Mouse (Mus musculus) CD4-positive, CD25-positive, alpha-beta regulatory T cell, adult 4 months (primary cell): ENCODE results near the gene Gm4871. TPM values are rescaled to one million over a fixed set of nuclear protein-coding genes. Genes with fewer than 3 reads are reported as not detected.
"Not testable (repeated sequence)": the region's sequence is repeated elsewhere in the genome, so short reads cannot be mapped to it uniquely, and the experiment has no call there.

Experiments
- ATAC-seq: one replicate; pipeline ENCODE4 v1.8.0; 2017
- polyA plus RNA-seq, 2 experiments: library from polyadenylated mRNA; unstranded; fragments of 100-300 nt; shearing (Covaris generic); gene quantifications; one replicate each; pipeline ENCODE4 v1.2.1; 2017

Gene Gm4871
- not detected for polyA plus RNA-seq

DNA sequence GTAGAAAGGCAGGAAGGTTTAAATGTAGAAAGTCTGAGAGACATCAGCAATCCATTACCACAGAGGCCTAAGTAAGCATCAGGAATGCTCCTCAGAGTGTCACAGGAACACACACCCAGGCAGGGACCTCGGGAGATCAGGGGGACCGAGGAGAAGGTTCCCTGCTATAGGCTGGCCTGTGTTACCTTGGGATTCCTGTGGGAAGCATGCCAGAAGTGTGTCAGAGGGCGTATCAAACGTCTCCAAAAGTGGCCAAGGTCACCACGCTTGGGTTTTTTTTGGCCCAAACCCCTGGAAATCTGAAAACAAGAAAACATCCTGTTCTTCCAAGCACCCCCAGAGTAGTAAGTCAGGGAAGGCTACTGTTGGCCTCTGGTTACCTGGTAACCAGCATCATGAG, at the start of gene Gm4871:
Gene Gm4871 (minus strand): TSS at position 364 of the 400 bp plus-strand sequence.
- not testable (repeated sequence) for ATAC-seq

DNA sequence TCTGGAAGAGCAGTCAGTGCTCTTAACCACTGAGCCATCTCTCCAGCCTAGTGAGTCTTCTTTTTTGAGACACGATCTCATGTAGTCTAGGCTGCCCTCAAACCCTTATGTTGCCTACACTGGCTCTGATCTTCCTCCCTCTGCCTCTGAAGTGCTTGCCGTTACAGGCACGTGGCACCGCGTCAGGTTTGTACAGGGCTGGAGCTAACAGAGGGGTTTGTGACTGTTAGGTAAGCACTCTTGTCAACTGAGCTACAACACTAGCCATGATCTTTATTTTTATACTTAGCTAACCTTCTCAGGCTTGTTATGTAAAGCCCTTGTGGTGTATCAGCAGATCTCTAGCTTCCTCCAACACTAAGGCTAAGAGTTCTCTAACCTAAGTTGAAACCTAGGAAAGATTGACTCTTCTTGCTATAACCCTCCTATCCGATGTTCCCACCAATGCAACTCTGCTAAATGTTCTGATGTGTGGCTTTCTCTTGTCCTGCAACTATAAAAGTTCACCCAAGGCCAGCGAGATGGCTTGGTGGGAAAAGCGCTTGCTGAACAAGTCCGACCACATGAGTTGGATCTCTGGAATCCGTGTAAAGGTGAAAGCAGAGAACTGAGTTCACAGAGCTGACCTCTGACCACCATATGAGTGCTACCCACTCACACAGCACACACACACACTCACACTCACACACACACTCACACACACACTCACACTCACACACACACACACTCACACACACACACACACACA, 49.5 kb upstream of the Gm4871 start:
- ATAC-seq: no peak

DNA sequence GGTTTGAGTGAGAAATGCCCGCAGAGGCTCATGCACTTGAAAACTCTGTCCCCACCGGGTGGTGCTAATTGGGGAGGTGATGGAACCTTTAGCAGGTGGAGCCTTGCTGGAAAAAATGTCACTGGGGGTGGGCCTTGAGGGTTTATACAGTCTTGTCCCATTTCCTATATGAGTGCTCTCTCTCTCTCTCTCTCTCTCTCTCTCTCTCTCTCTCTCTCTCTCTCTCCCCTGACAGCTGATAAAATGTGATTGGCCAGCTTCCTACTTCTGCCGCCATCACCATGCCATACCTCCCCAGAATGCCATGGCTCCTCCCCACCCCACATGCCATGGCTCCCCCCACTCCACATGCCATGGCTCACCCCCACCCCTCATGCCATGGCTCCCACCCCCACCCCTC, 42.5 kb upstream of the Gm4871 start:
- ATAC-seq: no peak

DNA sequence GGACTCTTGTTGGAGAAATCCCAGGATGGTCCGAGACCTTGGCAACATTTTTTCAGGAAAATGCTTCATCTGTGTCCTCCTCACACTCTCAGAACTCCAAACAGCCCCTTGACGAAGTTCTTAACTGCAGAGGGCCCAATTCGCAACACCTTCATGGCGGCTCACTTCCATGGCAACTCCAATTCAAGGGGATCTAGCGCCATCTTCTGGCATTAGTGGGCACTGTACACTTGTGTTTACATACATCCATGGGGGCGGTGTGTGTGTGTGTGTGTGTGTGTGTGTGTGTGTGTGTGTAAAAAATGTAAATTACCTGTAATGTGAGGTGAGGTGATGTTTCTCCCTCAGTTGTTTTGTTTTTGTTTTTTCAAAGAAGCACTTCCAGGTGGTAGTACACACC, 38.8 kb upstream of the Gm4871 start:
- no peak for ATAC-seq

DNA sequence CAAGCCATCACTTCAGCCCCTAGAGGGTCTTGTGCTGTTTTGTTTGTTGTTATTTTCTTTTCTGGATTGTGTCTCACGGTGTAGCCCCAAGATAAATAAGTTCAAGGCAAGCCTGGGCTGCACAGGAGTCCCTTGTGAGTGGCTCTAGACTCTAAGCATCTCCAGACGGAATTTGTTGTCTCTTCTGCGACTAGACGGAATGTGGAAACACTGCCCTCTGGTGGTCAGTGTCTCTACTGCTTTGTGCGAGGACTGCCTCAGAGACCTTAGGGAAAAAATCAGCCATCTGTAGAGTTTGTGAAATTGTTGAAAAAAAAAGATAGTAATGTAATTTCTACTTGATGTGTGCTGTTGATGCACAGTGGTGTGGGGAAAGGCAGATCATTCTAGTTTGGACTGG, 37.2 kb upstream of the Gm4871 start:
- peak; percentile 37 for ATAC-seq

DNA sequence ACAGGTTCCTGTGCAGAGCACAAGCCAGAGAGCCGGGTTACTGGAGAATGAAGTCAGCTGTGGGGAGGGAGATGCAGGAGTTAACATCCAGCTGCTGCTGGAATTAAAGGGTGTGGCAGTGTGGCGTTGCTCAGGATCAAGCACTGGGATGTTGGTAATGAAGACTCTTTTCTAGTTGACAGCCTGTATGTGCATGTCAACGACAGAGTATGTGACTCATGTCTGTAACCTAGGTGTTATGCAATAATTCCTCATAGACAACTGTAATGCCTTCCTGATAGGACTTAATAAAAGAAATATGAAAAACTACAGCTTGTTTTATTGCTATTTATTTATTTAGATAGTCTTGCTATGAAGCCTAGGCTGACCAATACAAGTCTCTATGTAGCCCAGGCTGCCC, 36.3 kb upstream of the Gm4871 start:
- ATAC-seq: no peak

- ATAC-seq: no peak
Measured at GRCm38 (mm10) chr5:145064765-145065340, 32.3 kb upstream of the Gm4871 start.

GRCm38 (mm10) chr5:145059524-145059923, 27.0 kb upstream of the Gm4871 start:
- no peak for ATAC-seq

GRCm38 (mm10) chr5:145058722-145059121, 26.2 kb upstream of the Gm4871 start:
- no peak for ATAC-seq

DNA sequence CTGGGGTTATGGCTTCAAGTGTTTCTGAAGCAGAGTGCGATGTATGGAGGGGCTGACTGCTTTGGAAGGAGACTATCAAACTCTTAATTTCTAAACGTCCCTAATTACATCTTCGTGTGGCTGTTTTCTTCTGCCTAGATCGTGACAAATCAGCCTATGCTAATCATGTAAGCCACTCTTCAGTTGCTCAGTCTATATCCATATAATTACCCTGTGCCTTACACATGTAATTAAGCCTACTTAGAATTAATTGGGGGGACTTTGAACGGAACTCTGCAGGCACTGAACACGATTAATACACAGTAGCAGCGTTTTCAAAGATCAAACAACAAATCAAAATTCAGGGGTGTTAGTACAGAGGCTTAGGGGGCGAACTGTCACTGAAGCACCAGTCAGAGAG, 25.4 kb upstream of the Gm4871 start:
- ATAC-seq: no peak

DNA sequence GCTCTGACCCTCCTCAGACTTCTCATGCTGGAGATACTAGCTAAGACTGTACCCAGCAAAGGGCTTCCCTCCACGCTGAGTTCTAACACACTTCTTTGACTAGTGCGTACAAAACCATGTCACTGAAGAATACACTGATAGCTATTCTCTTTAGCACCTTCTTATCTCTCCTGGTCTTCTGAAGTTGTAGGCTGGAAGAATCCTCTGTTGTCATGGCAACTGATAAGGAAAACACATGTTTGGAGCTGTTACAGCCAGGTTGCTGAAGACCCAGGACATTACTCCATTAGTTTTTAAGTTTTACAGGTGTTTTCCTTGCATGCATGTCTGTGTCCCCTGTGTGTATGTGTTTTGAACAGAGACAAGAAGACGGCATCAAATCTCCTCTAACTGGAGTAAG, 21.6 kb upstream of the Gm4871 start:
- not testable (repeated sequence) for ATAC-seq

- not testable (repeated sequence) for ATAC-seq
Measured at GRCm38 (mm10) chr5:145042690-145043089, 10.1 kb upstream of the Gm4871 start, which contains the start of gene 1700018F24Rik. Gene 1700018F24Rik, plus strand, starts transcription at chr5:145042990.

- no peak for ATAC-seq
Measured at GRCm38 (mm10) chr5:145041628-145042027, 9.1 kb upstream of the Gm4871 start.

DNA sequence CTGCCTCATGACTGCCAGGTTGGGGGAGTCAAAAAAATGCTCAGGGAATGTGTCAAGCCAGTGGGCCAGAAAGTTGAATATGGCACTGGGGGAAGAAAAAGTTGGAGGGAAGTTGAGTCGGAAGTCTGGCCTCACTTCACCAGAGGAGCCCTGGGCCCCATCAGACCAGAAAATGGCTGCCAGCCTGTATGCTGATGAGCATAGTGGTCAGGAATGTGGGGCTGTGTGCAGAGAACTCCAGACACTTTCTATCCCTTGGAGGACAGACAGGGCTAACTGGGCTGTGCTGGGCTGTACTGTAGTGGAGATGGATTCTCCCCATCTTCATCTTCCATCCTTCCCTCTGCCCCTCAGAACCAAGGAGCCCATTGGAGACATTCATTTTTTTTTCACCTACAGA, 2.1 kb downstream of the Gm4871 start:
- not testable (repeated sequence) for ATAC-seq

GRCm38 (mm10) chr5:145020712-145021111, 11.8 kb downstream of the Gm4871 start:
- not testable (repeated sequence) for ATAC-seq

GRCm38 (mm10) chr5:145020254-145020653, 12.3 kb downstream of the Gm4871 start:
- ATAC-seq: not testable (repeated sequence)

DNA sequence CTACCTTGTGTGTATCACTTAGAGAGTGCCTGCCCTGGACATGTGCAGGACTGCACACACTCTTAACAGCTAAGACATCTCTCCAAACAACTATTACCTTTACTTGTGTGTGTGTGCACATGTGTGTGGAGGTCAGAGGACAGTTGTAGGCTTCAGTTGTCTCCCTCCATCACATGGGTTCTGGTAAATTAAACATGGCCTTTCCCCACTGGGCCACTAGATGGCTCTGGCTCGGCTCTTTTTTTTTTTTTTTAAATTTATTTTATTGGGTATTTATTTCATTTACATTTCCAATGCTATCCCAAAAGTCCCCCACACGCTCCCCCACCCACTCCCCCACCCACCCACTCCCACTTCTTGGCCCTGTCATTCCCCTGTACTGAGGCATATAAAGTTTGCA, 15.8 kb downstream of the Gm4871 start:
- ATAC-seq: not testable (repeated sequence)

DNA sequence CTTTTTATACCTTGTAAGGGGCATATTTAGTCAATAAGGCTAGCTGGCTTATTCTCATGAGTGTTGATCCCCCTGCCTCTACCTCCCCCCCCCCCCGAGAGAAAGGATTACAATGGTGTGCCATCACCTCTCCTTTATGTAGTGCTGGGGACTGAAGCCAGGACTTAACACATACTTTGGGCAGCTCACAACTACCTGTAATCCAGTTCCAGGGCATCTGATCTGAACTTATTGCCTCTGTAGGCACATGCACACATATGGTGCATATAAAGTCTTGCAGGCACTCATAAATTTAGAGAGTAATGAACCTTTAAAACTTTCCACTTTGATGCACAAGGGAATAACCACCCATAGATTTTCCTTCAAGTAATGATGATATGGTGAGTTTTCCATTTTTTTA, 18.3 kb downstream of the Gm4871 start:
- no peak for ATAC-seq

DNA sequence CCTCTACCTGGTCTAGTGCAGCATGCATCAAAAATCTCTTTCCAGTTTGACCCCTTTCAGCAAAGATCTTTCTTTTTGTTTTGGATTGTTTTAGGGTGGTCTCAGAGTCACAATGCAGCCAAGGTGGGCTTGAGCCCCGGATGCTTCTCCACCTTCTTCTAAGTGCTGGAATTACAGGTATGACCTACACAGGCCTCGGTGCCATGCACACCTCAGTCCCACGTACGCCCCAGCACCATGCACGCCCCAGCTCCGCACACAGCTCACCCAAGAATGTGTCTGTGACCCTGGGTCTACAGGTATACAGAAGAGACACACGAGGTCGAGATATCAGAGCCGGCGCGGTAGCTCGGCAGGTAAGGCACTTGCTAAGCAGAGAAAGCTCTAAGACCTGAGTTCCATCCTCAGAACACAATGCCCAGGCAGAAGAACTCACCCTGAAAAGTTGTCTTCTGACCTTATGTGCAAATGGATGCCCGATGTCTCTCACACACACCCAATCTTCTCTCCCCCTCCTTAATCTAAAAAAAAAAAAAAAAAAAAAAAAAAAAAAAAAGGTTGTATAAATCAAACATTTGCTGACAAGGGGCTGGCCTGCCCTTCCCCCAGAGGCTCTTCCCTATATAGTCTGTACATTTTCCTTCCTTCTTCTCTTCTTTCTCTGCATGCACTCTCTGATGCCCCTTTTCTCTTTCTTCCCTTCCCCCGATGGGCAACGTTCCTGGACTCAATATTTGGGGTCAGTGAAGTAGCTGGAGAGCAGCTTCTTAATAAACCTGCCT, 23.5 kb downstream of the Gm4871 start:
- ATAC-seq: no peak

- ATAC-seq: no peak
Measured at GRCm38 (mm10) chr5:145005596-145005995, 27.0 kb downstream of the Gm4871 start.

GRCm38 (mm10) chr5:145004495-145004894, 28.1 kb downstream of the Gm4871 start:
- ATAC-seq: no peak

DNA sequence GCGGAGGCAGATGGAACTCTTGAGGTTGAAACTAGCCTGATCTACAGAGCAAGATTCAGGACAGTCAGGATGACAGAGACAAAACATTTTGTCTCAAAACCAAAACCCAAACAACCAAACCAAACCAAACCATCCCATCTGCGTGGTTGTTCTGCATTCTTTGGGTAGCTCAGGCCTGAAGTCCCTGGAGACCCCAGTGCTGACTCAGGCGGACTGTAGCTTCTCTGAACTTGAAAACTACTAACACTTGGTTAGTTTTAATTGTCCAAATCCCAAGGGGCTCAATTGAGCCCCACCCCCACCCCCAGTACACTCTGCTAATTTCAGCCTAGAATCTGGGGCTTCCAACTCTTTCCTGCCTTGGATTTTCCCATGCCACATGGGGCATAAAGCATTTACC, 29.2 kb downstream of the Gm4871 start:
- no peak for ATAC-seq

- ATAC-seq: no peak
Measured at GRCm38 (mm10) chr5:144998491-144998890, 34.1 kb downstream of the Gm4871 start.

GRCm38 (mm10) chr5:144990481-144990880, 42.1 kb downstream of the Gm4871 start:
- no peak for ATAC-seq
